Mouse (Mus musculus): ENCODE measurements at regions not wholly inside any gene's neighbourhood (a gene's known extent, or its start where the extent isn't known, plus 50 kb on each side); places are given as distances from the start of the nearest gene placed in this dataset.

DNA sequence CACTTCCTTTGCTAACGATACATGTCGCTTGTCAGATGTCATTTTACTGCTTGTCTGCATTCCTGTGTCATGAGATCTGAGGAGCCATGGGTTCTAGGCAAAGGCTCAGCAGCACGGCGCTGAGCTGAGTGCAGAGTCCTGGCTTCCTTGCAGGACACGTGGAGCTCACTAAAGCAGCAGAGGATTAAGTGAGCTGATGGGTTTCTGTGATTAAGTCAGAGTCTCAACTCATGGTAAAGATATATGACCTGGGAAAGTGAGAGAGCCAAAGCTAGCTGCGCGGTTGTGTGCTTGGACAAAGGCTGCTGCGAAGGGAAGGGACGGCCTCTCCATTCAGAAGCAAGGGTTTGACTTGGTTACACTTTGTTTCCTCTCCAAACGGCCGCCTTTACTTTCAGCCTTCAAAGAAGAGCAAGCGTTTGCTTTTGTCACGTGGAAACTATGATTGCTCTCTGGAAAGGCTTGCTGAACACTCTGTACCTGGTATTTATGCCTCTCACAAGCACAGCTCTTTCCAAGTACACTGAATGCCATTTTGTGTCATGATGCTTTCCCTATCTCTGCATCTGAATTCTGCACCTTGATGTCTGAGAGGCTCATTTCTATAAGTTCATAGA is 292.5 kb downstream of the Klf5 start:
- TF ChIP-seq CTCF (IDR thresholded peaks at IDR 0.05; ENCODE audit: low read depth, low read length) (no peak), POLR2A (IDR thresholded peaks at IDR 0.05; ENCODE audit: extremely low read depth, insufficient read depth, low read length) (no peak)
